Mouse (Mus musculus) myocyte (in vitro differentiated cells): ENCODE measurements at regions not wholly inside any gene's neighbourhood (a gene's known extent, or its start where the extent isn't known, plus 50 kb on each side); places are given as distances from the start of the nearest gene placed in this dataset.

Experiments
- CEBPB ChIP-seq: IDR thresholded peaks from 2 replicates; pipeline ENCODE4 v1.6.1; 2011; ENCODE audit warnings: mild to moderate bottlenecking, moderate library complexity; ENCODE audit not compliant: poor library complexity, insufficient read depth, severe bottlenecking
- MAX ChIP-seq: IDR thresholded peaks from one replicate; pipeline ENCODE4 v1.6.1; 2011; ENCODE audit warnings: low read depth, mild to moderate bottlenecking, control low read depth
- MYOG ChIP-seq, 3 experiments: IDR thresholded peaks; one replicate each; pipeline ENCODE4 v1.6.1; 2011; ENCODE audit warnings: control low read depth in 2 of 3, low read depth in 2 of 3, mild to moderate bottlenecking in 2 of 3; ENCODE audit not compliant: insufficient read length in 2 of 3, control insufficient read depth in 1 of 3, insufficient read depth in 1 of 3
- SRF ChIP-seq: IDR thresholded peaks from one replicate; pipeline ENCODE4 v1.6.1; 2011; ENCODE audit warnings: low read depth; ENCODE audit not compliant: control insufficient read depth, insufficient read length
- TCF12 ChIP-seq: IDR thresholded peaks from one replicate; pipeline ENCODE4 v1.6.1; 2011; ENCODE audit warnings: mild to moderate bottlenecking, control low read depth; ENCODE audit not compliant: poor library complexity, insufficient read depth, severe bottlenecking

- no peak for TF ChIP-seq SRF
- TF ChIP-seq MAX: no peak
- no peak for TF ChIP-seq TCF12
- TF ChIP-seq MYOG (IDR thresholded peaks at IDR 0.05; ENCODE audit: control insufficient read depth in 1 of 3, insufficient read depth in 1 of 3, insufficient read length in 2 of 3, low read depth in 2 of 3): no peak
- no peak for TF ChIP-seq CEBPB
Observed at GRCm38 (mm10) chr17:93550339-93550738, 351.5 kb downstream of the Adcyap1 start.
